Mouse (Mus musculus) Patski (cell line): ENCODE data around the gene Ppfia4. TPM values are rescaled to one million over a fixed set of nuclear protein-coding genes. Genes with fewer than 3 reads are reported as not detected.
"Not testable (repeated sequence)": the region's sequence is repeated elsewhere in the genome, so short reads cannot be mapped to it uniquely, and the experiment has no call there.

Experiments used
- ATAC-seq: fragments of 100-300 bp; one replicate; pipeline ENCODE4 v1.8.0; 2021
- CTCF ChIA-PET: fragments of 350-600 bp; sonication (Branson Sonifier 250); formaldehyde crosslinking; loops from one replicate; lab custom pipeline; 2022; ENCODE audit warnings: inconsistent platforms; lab: Charles Lee
- POLR2A ChIA-PET: fragments of 350-600 bp; sonication (Branson Sonifier 250); formaldehyde crosslinking; loops from one replicate; lab custom pipeline; 2022; ENCODE audit warnings: antibody characterized with exemption, inconsistent platforms; lab: Charles Lee
- DNase-seq: peaks from one replicate; pipeline ENCODE4 v3.0.0-alpha.2; 2011; ENCODE audit warnings: low read depth, low spot score
- H3K27me3 ChIP-seq: fragments of 371-371 bp; one replicate; pipeline ENCODE4 v1.5.1; 2021
- CTCF ChIP-seq: fragments of 100-300 bp; IDR thresholded peaks from one replicate; pipeline ENCODE4 v1.5.1; 2021
- in situ Hi-C: fragments of 300-500 bp; cut with MboI; formaldehyde crosslinking; loops from 3 replicates; pipeline ENCODE4 v1.11.1; 2018; ENCODE audit warnings: low pct_unique_long_range_greater_than_20kb, mixed read lengths
- polyA plus RNA-seq: library from polyadenylated mRNA; unstranded; gene quantifications from one replicate; pipeline ENCODE4 v1.2.3, GENCODE M21; 2021

The Ppfia4 gene
- polyA plus RNA-seq, 1 experiment from 2014 or later, result 0.30 TPM

DNA sequence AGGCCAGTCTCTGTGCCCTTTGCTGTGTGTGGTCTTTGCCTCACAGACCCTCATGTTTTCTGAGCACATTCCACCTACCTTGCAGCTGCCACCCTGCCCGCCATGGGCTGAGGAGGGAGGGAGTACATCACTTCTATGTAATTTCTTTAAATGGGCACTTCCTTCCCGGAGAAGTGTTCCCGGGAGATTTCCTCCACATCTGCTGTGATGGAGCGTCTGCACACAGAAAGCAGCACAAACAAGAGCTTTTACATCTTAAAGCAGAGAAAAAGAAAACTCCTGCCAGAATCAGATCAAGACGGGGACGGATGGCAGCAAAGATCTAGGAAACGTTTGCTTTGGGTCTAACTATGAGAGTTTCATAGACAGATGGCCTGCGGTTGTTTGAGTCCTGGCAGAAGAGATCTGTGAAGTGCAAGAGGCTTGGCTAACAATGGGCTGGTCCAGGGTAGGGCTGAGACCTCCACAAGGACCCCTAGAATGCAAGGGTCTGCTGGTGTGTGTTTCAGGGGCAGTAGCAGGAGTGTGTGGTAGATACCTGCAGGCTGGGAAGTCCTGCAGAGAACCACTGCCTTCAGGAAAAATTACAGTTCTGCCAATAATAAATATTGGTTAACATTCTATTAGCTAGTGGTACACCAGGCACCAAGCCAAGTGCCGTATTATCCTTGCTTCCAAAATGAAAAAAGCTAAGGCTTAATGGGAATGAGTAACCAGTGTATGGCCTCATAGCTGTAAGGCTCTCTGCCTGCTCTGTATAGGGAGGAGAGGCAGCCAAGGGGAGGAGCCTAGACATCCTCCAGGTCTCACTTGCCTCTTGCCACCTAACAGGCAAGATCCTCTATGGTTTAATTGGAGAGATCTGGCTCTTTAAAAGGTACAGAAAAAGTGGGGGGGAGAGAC lies 59.0 kb downstream of the Ppfia4 start:
- TF ChIP-seq CTCF, result no peak
- ATAC-seq, result no peak
- in situ Hi-C loops, result no loop called here
- no peaks in the 10 kb centered on the region for H3K27me3 ChIP-seq
- no peak for DNase-seq
- POLR2A ChIA-PET, result no interaction called here
- CTCF ChIA-PET, result interaction anchor here (1.8 kb wide), 1 partner anchor 35 kb away, joined by 4 read pairs; no protein-coding TSS in a partner anchor

DNA sequence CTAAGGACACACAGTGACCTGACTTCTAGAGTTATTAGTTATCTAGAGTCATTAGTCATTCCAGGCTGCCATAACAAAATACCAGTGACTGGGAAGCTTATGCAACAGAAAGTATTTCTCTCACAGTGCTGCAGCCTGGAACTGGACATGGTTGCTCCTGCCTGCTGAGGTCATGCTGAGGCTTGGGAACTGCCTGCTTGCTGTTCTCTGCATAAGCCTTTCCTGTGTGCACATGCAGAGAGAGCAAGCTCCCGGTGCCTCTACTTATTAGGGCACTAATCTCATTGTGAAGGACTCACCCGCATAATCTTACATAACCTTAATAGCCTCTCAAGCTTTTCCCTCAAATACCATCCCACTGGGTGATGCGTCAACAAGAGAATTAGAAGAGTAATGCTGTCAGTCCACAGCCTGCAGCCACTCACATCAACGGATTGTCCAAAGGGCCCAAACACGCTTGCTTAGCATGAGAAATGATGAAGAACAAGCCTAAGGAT lies 59.9 kb downstream of the Ppfia4 start:
- in situ Hi-C loops, result no loop called here
- H3K27me3 ChIP-seq, result no peaks in the 10 kb centered on the region
- ATAC-seq (no peak), DNase-seq (no peak)
- ChIA-PET CTCF (interaction anchor here (1.8 kb wide), 1 partner anchor 34 kb away, joined by 4 read pairs; no protein-coding TSS in a partner anchor), POLR2A (no interaction called here)
- TF ChIP-seq CTCF, result no peak

DNA sequence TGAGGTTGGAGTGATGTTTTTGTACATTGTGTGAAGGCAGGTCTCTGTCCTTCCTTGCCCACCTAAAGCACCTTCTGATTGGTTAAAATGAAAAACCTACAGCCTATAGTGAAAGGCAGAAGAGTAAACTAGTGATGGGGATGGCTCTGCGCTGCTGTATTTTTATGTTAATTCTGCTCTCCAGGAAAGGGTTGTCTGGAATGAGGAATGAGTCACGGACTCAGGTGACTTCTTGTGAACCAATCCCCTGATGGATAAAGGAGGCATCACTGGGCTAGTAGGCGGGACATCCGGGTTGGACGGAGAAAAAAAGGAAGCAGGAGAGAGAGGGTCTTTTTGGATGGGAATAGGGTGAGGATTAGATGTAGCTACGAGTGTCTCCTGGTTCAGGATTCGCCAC lies 62.7 kb downstream of the Ppfia4 start:
- H3K27me3 ChIP-seq, result no peaks in the 10 kb centered on the region
- ChIA-PET CTCF (no interaction called here), POLR2A (no interaction called here)
- no peak for ATAC-seq
- no peak for TF ChIP-seq CTCF
- DNase-seq, result no peak
- in situ Hi-C loops, result no loop called here

DNA sequence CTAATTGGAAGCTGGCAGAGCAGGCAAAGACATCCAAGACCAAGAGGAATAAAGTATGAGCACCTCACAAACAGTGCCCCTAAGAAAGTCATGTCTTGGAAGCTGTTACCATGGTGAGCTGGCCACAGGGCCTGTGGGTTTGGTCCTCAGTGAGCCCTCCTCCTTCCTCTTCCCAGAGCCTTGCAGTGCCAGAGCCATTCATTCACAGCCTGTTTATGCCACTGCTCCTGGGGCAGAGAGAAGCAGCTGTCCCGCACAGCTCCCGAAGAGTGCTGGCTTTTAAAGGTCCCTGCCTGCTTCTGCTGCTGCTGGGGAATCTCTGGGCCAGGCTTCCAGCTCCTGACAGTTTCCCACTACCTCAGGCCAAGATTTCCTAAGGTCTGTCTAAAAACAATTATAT lies 66.9 kb downstream of the Ppfia4 start:
- DNase-seq, result no peak
- ATAC-seq, result no peak
- in situ Hi-C loops, result no loop called here
- POLR2A ChIA-PET, result no interaction called here
- no peak for TF ChIP-seq CTCF
- CTCF ChIA-PET, result no interaction called here
- no peaks in the 10 kb centered on the region for H3K27me3 ChIP-seq

DNA sequence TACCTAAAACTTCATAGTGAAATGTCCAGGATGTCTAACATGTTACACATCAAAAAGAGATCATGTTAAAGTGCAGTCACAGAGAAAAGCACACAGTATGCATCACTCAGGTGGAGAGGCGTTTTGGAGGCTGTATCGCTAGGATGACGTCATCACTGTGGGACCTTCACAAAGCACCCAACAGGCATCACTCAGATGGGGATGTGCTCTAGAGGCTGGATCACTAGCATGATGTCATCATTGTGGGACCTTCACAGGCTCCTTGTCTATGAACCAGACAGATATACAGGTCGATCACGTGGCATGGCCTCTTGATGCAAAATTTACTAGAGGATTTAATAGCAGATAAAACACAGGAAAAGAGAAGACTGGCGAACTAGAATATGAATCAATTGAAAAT lies 68.4 kb downstream of the Ppfia4 start:
- in situ Hi-C loops, result no loop called here
- POLR2A ChIA-PET, result interaction anchor here (0.6 kb wide), 1 partner anchor 217 kb away, joined by 3 read pairs; no protein-coding TSS in a partner anchor

DNA sequence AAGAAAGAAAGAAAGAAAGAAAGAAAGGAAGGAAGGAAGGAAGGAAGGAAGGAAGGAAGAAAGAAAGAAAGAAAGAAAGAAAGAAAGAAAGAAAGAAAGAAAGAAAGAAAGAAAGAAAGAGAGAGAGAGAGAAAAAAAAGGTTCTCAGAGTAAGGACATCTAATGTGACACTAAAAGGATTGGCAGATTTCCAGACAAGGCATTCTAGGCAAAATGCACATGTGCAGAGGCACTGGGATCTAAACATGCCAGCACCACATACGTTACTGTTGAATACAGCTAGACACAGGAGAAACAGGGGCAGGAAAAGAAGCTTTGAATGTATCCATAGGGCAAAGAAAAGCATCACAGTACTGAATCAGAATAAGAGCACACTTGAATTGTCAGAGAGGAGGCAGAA lies 83.0 kb downstream of the Ppfia4 start:
- CTCF ChIA-PET, POLR2A ChIA-PET, ATAC-seq, DNase-seq, H3K27me3 ChIP-seq: not testable (repeated sequence)
- in situ Hi-C loops, result loop anchor here (5.0 kb wide), 1 partner anchor 68 kb away; no protein-coding TSS in a partner anchor

More for the DNA sequence above, 68.4 kb downstream of the Ppfia4 start:
- CTCF ChIA-PET, result interaction anchor here (0.9 kb wide), 1 partner anchor 29 kb away, joined by 3 read pairs; no protein-coding TSS in a partner anchor
- no peaks in the 10 kb centered on the region for H3K27me3 ChIP-seq
- no peak for DNase-seq
- TF ChIP-seq CTCF, result no peak
- no peak for ATAC-seq

Other genes starting within 250 kb of the Ppfia4 start
- not detected for gene Chit1, start 221.7 kb downstream of the Ppfia4 start, polyA plus RNA-seq
- gene Chil1, start 150.8 kb downstream of the Ppfia4 start, polyA plus RNA-seq, result 1.6 TPM
- not detected for gene Mybph, start 139.5 kb downstream of the Ppfia4 start, polyA plus RNA-seq
- gene Adora1, start 97.5 kb downstream of the Ppfia4 start, polyA plus RNA-seq, result 2.4 TPM
- not detected for gene Myog, start 42.9 kb downstream of the Ppfia4 start, polyA plus RNA-seq
- gene Tmem183a, start 29.1 kb upstream of the Ppfia4 start, polyA plus RNA-seq, result 67.9 TPM
- not detected for gene 4933406M09Rik, start 53.0 kb upstream of the Ppfia4 start, polyA plus RNA-seq
- gene Cyb5r1, start 72.6 kb upstream of the Ppfia4 start, polyA plus RNA-seq, result 104 TPM
- 144 TPM for gene Adipor1, start 82.5 kb upstream of the Ppfia4 start, polyA plus RNA-seq
- 18.6 TPM for gene Klhl12, start 122.6 kb upstream of the Ppfia4 start, polyA plus RNA-seq
- 24.6 TPM for gene Rabif, start 161.7 kb upstream of the Ppfia4 start, polyA plus RNA-seq
- gene Mgat4e, start 216.8 kb upstream of the Ppfia4 start, polyA plus RNA-seq, result not detected
- 34.3 TPM for gene Kdm5b, start 227.2 kb upstream of the Ppfia4 start, polyA plus RNA-seq